Mouse (Mus musculus) lung, postnatal 4 days (tissue): ENCODE measurements at regions not wholly inside any gene's neighbourhood (a gene's known extent, or its start where the extent isn't known, plus 50 kb on each side); places are given as distances from the start of the nearest gene placed in this dataset.

Experiments
- DNase-seq, 2 experiments: peaks; one replicate each; pipeline ENCODE4 v3.0.0; 2021

GRCm38 (mm10) chr8:8174286-8174685 lies 486.8 kb downstream of the Efnb2 start:
- no peak for DNase-seq

GRCm38 (mm10) chr8:8168674-8169073 lies 492.4 kb downstream of the Efnb2 start:
- no peak for DNase-seq

- no peak for DNase-seq
Measured at GRCm38 (mm10) chr8:8168250-8168649, 492.8 kb downstream of the Efnb2 start.

- DNase-seq, result no peak
Measured at GRCm38 (mm10) chr8:8147527-8147926, 513.5 kb downstream of the Efnb2 start.

GRCm38 (mm10) chr8:8142933-8143495 lies 518.0 kb downstream of the Efnb2 start:
- DNase-seq, result no peak

- DNase-seq, result no peak
Measured at GRCm38 (mm10) chr8:8142461-8142860, 518.6 kb downstream of the Efnb2 start.

- no peak for DNase-seq
Measured at GRCm38 (mm10) chr8:8139720-8140119, 521.3 kb downstream of the Efnb2 start.

GRCm38 (mm10) chr8:8133001-8133785 lies 527.8 kb downstream of the Efnb2 start:
- no peak for DNase-seq

GRCm38 (mm10) chr8:8131961-8132376 lies 529.1 kb downstream of the Efnb2 start:
- DNase-seq, result no peak

GRCm38 (mm10) chr8:8130806-8131205 lies 530.2 kb downstream of the Efnb2 start:
- DNase-seq, result no peak

- no peak for DNase-seq
Measured at GRCm38 (mm10) chr8:8115595-8116429, 545.2 kb downstream of the Efnb2 start.

GRCm38 (mm10) chr8:8114604-8115003 lies 546.4 kb downstream of the Efnb2 start:
- DNase-seq, result no peak

- no peak for DNase-seq
Measured at GRCm38 (mm10) chr8:8109785-8110350, 551.2 kb downstream of the Efnb2 start.

- no peak for DNase-seq
Measured at GRCm38 (mm10) chr8:8103492-8103891, 557.5 kb downstream of the Efnb2 start.

GRCm38 (mm10) chr8:8102010-8102727 lies 558.9 kb downstream of the Efnb2 start:
- DNase-seq, result no peak

- DNase-seq, result no peak
Measured at GRCm38 (mm10) chr8:8092551-8092950, 568.5 kb downstream of the Efnb2 start.

GRCm38 (mm10) chr8:8084652-8085051 lies 576.4 kb downstream of the Efnb2 start:
- DNase-seq, result no peak

GRCm38 (mm10) chr8:8064074-8064473 lies 597.0 kb downstream of the Efnb2 start:
- no peak for DNase-seq

- no peak for DNase-seq
Measured at GRCm38 (mm10) chr8:8054224-8054916, 606.7 kb downstream of the Efnb2 start.

- DNase-seq, result no peak
Measured at GRCm38 (mm10) chr8:8051186-8051585, 609.9 kb downstream of the Efnb2 start.

GRCm38 (mm10) chr8:8050778-8051177 lies 610.3 kb downstream of the Efnb2 start:
- DNase-seq, result no peak

GRCm38 (mm10) chr8:8044926-8045325 lies 616.1 kb downstream of the Efnb2 start:
- DNase-seq, result no peak
